Mouse (Mus musculus) frontal cortex, postnatal 14 days (tissue): ENCODE data around the gene Ttc24.

Experiments
- DNase-seq, 2 experiments: peaks; one replicate each; pipeline ENCODE4 v3.0.0; 2022; ENCODE audit warnings: low spot score in 2 of 2

Ttc24 gene

GRCm38 (mm10) chr3:88077441-88077840, 663 bp downstream of the Ttc24 start:
- no peak for DNase-seq

GRCm38 (mm10) chr3:88074766-88075165, 3.3 kb downstream of the Ttc24 start:
- DNase-seq = no peak

- no peak for DNase-seq
Measured at GRCm38 (mm10) chr3:88074351-88074750, 3.8 kb downstream of the Ttc24 start.

GRCm38 (mm10) chr3:88073631-88074030, 4.5 kb downstream of the Ttc24 start:
- DNase-seq = no peak

- peak; percentile 76 to 91 for DNase-seq
Measured at GRCm38 (mm10) chr3:88071783-88072182, 6.3 kb downstream of the Ttc24 start.

- no peak for DNase-seq
Measured at GRCm38 (mm10) chr3:88068386-88068785, 9.7 kb downstream of the Ttc24 start.

GRCm38 (mm10) chr3:88057902-88058696, 20.0 kb downstream of the Ttc24 start, which contains the start of gene Naxe:
Naxe (minus strand) TSS chr3:88058495.
- peak; percentile 64 to 76 for DNase-seq

- DNase-seq = no peak
Measured at GRCm38 (mm10) chr3:88057030-88057429, 21.1 kb downstream of the Ttc24 start.

GRCm38 (mm10) chr3:88049532-88049931, 28.6 kb downstream of the Ttc24 start:
- no peak for DNase-seq

GRCm38 (mm10) chr3:88042661-88043421, 35.3 kb downstream of the Ttc24 start, which contains the start of gene Gpatch4:
Gpatch4 (plus strand) TSS chr3:88043108.
- DNase-seq = peak; percentile 73 to 76

GRCm38 (mm10) chr3:88035561-88036293, 42.4 kb downstream of the Ttc24 start:
- no peak for DNase-seq

GRCm38 (mm10) chr3:88033506-88033905, 44.6 kb downstream of the Ttc24 start:
- DNase-seq = no peak

- no peak for DNase-seq
Measured at GRCm38 (mm10) chr3:88030608-88031395, 47.3 kb downstream of the Ttc24 start.

- no peak for DNase-seq
Measured at GRCm38 (mm10) chr3:88027434-88028186, 50.5 kb downstream of the Ttc24 start, which contains the start of gene Hapln2. Hapln2 (minus strand) TSS chr3:88027583.

- DNase-seq = no peak
Measured at GRCm38 (mm10) chr3:88026823-88027222, 51.3 kb downstream of the Ttc24 start.

GRCm38 (mm10) chr3:88023192-88024074, 54.7 kb downstream of the Ttc24 start:
- no peak for DNase-seq

- peak in 1 of 2 experiments; percentile 59 for DNase-seq
Measured at GRCm38 (mm10) chr3:88022322-88023191, 55.5 kb downstream of the Ttc24 start.
